Mouse (Mus musculus): Measurements from ENCODE around the gene Prr15l.

Prr15l gene

DNA sequence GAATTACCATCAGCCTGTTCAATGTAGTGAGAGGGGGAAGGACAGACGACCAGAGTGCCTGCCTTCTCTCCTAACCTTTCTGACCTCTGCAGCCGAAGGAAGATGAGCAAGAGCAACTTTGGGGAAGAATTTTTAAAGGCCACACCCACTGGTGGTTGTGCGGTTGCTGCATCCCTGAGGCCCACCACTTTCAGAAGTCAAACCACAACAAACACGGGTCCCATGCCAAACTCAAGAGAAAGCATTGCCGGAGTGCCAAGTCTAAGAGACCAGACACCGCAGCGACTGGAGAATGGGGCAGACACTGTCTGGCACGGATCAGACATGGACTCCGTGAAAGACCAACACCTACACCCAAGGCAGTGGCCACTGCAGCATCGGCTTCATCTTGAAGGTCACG is 3.0 kb upstream of the Prr15l start:
- no peak for DNase-seq

GRCm38 (mm10) chr11:96925469-96926148 is 2.3 kb upstream of the Prr15l start:
- DNase-seq = no peak

DNA sequence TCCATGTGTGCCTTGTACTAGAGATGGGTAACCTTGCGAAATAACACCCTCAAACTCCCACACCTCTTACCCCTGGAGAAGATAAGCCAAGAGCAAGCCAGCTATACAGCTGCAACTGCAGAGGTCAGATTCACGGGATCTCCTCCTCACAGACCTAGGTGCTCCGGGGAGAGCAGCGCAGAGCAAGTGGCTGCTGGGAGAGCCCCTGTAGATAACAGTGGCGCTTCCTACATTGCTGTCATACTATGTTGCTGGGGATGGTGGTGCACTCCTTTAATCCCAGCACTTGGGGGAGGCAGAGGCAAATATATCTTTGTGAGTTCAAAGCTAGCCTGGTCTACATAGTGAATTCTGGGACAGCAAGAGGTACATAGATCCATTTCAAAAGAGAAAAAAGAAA is 1.3 kb upstream of the Prr15l start:
- no peak for DNase-seq

GRCm38 (mm10) chr11:96928691-96929090 is 787 bp downstream of the Prr15l start:
- DNase-seq = no peak

GRCm38 (mm10) chr11:96929096-96929765 is 1.3 kb downstream of the Prr15l start:
- no peak for DNase-seq

DNA sequence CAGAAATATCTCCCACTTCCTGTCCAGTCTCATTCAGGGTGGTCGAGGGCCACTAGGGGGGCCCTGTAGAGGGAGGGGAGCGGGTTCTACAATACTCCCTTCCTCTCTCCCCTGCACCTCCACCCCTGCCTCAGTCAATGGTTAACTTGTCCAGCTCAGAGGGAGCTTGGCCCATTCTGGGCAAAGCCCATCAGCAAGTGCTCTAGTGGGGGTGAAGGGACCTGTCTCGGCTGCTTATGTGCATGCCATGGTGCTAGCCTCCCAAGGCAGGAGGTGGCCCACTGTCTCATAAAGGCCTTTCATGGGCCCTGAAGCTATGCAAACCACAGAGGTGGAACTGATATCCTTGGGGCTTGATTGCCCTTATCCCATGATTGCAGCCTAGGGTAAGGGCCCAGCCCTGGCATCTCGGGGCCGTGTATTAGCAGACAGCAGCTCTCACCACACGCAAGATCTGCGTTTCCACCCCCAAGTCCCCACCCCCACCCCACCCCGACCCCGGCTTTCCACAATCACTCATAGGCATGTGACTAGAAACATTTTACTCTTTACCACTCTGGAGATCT is 1.9 kb downstream of the Prr15l start:
- DNase-seq = no peak

DNA sequence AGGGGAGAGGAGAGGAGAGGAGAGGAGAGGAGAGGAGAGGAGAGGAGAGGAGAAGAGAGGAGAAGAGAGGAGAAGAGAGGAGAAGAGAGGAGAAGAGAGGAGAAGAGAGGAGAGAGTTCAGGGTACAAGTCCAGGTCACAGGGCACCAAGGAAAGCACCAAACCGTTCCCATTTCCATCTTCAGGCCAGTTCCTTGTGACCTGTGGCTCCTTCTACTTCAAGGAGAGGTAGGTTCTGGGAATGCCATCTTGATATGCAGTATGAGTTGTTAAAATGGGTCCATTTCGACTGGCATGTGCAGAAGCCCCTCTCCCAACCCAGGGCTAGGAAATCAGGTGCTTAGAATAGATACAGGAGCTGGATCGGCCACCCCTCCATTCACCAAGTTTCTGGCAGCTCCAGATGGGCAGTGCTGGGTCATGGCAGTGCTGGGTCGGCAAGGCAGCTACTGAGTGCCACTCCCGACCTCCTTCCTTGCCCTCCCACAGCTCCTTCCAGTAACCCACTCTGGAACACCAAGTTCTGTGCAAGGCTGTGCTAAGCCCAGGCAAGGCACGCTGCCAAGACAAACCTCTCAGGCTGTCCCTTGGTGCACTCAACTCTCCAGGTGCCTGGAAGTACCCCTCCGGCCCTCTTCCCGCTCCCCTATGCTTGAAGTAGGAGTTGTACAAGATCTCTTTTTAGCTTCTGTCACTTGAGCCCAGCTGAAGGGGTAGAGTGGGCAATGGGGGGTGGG is 3.6 kb downstream of the Prr15l start:
- DNase-seq = no peak

DNA sequence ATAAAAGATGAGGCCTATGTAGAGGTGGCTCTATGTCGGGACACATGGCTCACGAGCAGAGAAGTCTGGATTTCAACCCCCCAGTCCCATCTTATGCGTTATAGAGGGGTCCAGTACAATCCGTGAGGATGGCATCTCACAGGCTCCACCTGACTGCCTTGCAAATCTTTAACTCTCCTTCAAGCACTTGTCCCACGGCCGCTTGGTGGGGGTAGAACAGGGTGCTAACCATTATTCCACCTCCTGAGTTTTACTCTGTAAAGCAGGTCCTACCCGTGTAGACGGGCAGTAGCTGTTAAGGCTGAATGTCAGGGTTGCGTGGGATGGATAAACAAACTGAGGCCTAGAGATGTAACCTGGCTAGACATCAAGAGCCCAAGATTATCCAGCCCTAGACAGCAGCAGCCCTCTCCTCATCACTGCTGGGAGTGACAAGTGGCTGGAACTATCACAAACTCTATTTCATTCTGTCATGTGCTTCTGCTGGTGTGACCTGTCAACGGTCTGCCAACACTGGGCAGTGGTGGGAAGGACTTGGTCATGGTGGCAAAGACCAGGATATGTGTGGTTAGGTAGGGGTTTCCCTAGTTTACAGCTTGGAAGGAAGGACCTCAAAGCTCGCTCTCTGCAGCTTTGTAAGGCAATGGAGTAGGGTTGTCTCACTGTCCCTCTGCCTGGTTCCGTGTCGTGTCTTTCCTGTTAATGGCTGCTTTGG is 5.8 kb downstream of the Prr15l start:
- no peak for DNase-seq

DNA sequence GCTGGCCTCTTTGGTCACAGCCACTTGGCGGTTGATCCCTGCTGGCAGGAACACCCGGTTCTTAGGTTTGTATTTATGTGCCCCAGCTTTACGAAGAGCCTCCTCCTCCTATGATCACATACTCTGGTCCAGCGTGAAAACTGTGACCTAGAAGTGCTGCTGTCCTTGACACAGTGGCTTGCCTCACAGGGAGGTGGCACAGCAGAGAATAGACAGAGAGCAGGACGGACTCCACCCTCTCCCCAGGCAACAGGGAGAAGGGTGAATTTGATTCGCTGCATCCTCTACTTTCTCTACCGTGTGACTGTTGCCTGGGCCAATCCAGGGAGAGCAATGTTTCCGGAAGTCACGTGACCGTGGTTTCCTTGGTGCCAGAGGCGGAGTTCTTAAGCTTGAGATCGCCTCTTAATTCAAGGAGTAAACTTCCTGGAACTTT is 7.0 kb downstream of the Prr15l start:
- no peak for DNase-seq

- DNase-seq = no peak
Observed at GRCm38 (mm10) chr11:96935872-96936650, 8.2 kb downstream of the Prr15l start.

- DNase-seq = peak; percentile 43 to 53
Observed at GRCm38 (mm10) chr11:96937549-96938425, 9.9 kb downstream of the Prr15l start.

- no peak for DNase-seq
Observed at GRCm38 (mm10) chr11:96938426-96938800, 10.5 kb downstream of the Prr15l start.

DNA sequence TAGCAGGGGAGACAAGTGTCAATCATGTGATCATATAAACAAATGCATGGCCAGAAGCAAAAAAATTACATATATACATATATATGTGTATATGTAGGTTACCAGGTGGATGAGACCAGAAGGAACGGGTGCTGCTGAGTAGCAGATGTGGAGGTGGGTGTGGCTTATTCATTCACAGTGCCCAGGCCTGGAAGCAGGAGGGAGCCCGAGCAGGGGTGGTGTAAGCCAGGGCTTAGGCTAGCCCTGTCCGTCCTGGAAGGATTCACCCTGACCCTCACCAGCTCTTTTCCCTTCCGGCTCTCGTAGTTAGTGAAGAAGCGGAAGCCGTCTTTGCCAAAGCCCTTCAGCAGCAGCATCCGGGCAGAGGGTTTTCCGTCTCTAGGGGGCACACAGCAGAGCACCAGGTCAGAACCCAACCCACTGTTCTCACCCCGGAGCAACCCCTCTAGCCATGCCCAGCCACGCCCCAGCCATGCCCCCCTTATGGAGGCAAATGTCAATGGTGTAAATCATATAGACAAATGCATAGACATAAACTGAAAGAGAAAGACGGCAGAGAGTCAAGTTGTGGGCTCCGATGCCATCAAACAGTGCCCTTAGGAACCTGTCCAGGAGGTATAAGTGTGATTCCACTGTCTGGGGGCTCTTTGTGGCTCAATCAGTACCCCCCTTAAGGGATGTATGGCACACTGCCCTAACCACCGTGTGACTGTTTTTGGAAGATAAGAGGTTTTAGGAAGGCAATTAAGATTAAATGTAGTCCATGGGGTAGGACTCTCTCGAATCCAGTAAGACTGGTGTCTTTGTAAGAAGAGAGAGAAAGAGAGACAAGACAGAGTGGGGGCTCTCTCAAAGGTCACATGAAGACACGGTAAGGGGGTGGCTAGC is 12.9 kb downstream of the Prr15l start:
- no peak for DNase-seq

DNA sequence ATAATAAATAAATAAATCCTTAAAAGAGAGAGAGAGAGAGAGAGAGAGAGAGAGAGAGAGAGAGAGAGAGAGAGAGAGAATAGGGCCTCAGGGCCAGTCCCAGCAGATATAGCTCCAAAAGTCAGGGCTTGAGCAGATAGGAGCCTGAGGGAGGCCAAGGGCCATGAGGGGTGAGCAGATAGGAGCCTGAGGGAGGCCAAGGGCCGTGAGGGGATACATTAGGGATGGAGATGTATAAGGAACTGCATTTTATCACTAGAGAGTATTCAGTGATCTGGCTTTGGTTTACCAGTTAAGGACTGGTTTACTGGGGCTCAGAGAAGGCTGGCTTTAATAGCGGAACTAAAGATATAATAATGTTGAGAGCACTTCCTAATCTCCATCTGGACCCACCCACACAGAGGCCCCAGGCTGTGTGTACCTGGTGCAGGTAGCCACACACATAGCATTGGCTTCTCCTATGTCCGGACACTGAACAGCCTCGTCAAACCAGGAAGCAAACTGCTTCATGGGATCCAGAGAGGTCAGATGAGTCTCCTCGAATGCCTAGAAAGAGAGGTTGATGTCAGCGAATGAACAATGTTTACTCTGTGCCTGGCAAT is 14.2 kb downstream of the Prr15l start:
- no peak for DNase-seq

DNA sequence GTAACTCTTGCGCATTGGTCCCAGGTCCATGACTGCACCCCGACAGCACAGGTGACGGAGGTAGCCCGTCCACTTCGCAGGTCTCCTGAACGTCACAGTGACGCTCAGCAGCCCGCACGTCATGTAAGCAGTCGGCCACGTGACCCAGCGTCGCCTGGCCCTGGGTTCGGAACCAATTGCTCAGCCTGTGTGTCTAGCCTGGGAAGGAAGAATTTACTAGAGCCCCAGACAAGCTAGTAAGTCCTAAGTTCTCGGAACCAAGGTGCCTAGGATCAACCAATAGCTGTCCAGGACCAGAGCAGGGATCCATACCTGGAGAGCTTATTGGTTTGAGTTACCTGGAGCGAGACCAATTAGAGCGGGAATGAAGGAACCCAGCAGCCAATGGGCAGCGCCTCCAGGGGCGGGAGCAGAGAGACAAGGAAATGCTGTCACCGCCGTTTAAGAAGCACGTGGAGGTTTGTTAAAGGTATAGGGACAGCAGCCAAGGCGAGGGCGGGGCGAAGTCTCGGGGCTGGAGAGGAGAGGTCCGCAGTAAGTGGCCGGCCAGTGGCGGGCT is 15.9 kb downstream of the Prr15l start, which contains the start of gene Pnpo:
Pnpo (minus strand) TSS at position 241 of the 559 bp plus-strand sequence.
- DNase-seq = peak; percentile 93 to 94

- no peak for DNase-seq
Observed at GRCm38 (mm10) chr11:96944844-96945580, 17.1 kb downstream of the Prr15l start.

GRCm38 (mm10) chr11:96946498-96946897 is 18.6 kb downstream of the Prr15l start:
- DNase-seq = no peak

DNA sequence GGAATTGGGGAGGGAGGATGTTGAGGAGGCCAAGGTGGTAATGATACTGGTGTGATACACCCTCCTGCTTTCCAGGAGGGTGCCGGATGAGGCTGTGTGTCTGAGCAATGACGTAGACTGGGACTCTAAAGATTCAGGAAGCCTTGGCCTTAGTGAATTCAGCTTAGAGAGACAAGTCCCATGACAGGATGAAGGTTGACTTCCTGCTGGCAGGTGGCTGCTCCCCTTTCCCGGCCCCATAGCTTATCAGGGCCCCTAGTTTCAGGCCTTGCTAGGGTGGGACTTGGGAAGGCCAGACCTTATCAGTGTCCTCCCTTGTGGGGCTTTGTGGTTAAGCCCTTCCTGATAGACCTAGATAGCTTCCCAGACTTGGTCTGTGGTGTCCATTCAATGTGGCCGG is 19.9 kb downstream of the Prr15l start:
- no peak for DNase-seq
